Mouse (Mus musculus) fibroblast of lung, adult 2 months (primary cell): ENCODE results near the gene Csnk2a1.
"Not testable (repeated sequence)": the region's sequence is repeated elsewhere in the genome, so short reads cannot be mapped to it uniquely, and the experiment has no call there.

Experiments
- DNase-seq: peaks from one replicate; pipeline ENCODE4 v3.0.0-alpha.2; 2011; ENCODE audit warnings: low read depth

Gene Csnk2a1

DNA sequence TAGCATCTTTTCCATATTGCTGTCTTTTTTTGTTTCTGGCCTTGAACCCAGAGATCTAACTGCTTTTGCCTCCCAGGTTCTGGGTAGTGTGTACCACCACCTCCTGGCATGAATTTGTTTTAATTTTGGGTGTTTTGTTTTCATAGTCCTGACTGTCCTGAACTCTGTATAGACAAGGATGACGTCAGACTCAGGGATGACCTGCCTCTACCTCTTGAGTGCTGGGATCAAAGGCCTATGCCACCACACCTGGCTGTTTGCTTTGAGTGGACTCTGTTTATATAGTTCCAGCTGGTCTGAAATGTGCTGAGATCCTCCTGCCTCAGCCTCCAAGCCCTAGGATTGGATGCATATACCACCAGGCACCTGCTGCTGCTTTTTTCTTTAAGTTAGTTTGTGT lies 11.3 kb downstream of the Csnk2a1 start:
- no peak for DNase-seq

DNA sequence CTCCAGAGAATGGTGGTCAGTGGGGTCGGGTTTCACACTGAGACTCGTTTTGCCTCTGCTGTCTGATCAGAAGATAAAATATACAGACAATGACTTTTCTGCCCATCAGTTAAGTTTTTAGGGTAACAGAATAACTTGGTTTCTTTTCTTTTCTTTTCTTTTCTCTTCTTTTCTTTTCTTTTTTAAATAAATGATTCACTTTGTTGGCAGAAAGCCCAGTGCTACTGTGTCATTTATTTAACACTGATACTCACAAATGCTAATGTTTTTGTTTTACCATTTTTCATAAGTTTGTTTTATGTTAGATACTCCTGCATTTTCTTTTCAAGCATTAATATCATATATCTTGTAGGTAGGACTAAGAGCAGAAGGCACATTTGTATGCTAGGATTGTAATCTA lies 13.9 kb downstream of the Csnk2a1 start:
- no peak for DNase-seq

DNA sequence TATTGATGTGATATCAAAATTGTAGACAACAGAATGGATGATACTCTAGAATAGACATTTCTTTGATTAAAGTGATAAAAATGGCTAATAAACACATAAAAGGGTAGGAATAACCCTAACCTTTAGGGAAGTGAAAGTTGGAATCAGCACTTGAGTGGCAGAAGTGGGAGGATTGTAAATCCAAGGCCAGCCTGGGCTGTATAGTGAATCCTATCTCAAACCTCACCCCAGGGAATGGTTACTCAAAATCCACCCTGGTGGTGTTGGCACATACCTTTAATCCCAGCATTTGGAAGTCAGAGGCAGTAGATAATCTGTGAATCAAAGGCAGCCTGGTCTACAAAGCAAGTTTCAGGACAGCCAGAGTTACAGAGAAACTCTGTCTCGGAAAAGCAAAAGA lies 20.6 kb downstream of the Csnk2a1 start:
- DNase-seq = no peak

DNA sequence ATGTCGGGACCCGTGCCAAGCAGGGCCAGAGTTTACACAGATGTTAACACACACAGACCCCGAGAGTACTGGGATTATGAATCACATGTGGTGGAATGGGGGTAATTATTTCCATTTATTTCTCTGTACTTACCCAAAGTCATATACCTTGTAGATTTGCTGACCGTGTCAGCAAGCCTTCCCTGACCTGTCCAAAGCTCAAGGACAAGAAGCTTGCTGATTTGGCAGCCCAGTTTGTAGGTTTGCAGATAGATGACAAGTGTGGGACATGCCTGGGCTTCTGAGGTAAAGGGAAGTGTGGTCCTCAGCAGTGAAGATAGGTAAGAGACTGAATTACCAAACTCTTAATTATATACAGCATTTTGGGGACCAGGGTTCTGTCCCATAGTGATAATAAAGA lies 23.9 kb downstream of the Csnk2a1 start:
- no peak for DNase-seq

DNA sequence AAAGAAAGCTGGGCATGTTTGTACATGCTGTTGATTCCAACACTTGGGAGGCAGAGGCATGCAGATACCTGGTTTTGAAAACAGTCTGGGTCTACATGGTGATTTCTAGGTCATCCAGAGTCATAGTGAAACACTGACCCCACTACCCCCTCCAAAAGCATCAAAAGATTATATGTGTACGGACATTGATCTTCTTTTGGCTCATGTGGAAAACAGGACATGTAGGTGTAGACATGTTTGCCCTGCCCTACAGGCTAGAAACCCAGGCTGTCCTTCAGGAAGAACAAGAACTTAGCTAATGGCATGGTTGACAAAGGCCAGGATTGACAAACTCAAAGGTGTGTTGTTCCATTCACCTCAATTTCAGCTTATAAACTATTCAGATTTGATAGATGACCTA lies 33.1 kb downstream of the Csnk2a1 start:
- DNase-seq = no peak

DNA sequence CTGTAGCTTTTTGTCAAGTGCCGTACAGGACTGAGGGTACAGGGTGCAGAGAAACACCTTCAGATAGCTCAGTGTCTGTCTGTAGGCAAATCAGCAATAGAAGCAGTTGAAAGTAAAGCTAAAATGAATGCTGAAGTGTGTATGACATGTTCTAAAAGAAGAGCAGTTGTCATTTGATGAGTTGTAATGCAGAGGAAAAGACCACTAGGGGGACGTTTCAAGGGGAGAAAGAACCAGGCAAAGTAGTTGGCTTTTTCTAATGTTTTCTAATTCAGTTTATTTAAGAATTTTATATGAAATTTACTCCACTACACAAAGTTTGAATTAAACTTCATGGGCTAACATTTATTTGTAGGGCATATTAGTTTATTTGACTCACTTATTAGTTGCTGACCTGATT lies 47.0 kb downstream of the Csnk2a1 start:
- DNase-seq = no peak

DNA sequence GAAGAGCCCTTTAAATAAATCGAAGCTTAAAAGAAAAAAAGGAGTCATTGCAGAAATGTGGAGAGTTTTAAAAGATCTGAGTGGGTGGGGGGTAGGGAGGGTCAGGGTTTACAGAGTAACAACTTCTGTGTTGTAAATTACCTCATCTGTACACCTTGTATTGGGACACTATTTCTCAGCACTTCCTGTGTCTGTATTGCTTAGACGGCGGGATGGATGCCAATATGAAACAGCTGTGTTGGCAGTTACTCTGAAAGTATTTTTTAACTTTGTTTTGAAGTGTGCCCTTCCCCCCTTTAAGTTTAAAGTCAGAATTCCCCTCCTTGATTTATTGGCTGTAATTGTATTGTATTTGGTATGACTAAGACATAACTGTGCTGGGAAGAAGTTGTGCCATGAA lies 54.8 kb downstream of the Csnk2a1 start:
- DNase-seq = peak; percentile 12

DNA sequence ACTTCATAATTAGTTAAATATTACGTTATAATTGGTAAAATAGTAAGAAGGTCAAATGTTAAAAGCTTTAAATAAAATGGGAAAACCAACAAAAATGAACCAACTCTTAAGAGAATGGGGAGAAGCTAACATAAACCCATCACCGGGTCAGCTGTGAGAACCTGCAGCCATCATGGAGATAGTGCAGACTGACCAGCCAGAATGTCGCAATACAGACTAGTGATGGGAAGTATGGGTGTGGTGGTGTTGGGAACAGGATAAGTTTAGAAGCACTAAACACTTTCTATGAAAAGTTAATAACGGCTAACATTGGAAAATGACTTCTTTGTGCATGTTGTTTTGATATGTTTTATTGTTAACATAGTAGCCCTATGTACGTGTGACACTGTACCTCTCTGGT lies 60.9 kb downstream of the Csnk2a1 start:
- DNase-seq = no peak

DNA sequence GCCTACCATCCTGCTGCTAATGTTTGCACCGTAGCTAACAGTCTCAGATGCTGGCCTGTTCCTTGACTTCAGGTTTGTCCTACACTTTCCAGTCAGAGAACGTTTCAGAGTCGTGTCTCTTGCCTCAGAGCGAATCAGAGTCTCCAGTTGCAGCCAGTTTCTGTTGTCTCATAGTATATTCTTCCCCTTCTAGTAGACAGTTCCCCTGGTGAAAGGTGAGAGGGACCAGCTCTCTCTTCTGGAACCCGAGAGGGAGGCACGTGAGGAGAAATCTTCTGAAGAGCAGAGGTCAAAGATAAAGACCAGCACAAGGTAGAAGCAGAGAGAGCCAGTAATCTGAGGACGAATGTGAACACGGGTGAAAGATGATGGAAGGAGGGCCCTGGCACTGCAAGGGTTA lies 61.4 kb downstream of the Csnk2a1 start:
- no peak for DNase-seq

DNA sequence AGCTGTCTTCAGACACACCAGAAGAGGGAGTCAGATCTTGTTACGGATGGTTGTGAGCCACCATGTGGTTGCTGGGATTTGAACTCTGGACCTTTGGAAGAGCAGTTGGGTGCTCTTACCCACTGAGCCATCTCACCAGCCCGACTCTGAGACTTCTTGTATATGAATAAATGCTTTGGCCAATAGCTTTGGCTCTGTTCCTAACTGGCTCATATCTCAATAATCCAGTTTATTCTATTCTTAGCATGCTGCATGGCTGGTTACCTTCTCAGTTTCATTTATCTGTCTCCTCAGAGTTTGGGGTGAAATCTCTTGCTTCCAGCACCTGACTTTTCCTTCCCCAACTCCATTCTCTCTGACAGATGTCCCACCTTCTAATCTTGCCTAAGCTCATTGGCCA lies 63.0 kb downstream of the Csnk2a1 start:
- not testable (repeated sequence) for DNase-seq

DNA sequence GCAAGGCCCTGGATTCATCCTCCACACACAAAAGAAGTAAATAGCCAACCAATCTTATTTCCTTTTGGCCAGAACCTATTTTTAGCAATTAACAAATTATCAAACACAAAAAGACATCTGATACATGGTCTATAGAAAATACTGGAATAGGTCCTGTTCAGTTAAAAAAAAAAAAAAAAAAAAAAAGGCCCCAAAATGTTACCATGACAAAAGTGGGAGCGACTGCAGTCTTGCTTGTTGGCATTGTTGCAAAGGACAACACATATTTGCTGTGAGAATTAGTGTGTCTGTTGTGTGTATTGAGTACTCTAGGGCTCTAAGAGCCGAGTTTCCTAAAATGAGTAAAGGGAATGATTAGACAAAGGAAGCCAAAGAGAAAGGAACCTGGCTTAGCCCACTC lies 65.8 kb downstream of the Csnk2a1 start:
- no peak for DNase-seq

DNA sequence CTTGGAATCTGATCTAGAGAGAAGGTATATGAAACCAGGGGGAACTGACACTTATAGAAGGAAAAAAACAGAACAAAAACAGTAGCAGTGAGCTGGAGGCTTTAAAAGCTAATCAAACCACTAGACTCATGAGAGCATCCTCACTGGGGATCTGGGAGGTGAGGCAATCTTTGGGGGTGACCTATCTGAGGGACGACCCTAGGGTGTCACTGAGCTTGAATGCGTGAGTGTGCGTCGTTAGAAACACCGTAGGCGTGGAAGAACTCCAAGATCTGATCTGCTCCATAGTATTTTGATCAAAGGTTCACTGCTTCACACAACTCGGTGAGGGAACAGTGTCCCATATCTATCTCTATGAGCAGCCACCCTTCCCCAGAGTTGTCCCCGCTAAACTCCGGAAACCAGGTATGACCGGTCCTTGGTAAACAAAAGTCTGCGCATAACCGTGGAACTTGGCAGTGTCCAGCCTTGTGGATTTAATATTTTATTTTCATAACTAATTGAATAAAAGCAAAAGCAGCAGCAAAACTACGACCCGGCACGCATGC lies 66.6 kb downstream of the Csnk2a1 start:
- DNase-seq = no peak

DNA sequence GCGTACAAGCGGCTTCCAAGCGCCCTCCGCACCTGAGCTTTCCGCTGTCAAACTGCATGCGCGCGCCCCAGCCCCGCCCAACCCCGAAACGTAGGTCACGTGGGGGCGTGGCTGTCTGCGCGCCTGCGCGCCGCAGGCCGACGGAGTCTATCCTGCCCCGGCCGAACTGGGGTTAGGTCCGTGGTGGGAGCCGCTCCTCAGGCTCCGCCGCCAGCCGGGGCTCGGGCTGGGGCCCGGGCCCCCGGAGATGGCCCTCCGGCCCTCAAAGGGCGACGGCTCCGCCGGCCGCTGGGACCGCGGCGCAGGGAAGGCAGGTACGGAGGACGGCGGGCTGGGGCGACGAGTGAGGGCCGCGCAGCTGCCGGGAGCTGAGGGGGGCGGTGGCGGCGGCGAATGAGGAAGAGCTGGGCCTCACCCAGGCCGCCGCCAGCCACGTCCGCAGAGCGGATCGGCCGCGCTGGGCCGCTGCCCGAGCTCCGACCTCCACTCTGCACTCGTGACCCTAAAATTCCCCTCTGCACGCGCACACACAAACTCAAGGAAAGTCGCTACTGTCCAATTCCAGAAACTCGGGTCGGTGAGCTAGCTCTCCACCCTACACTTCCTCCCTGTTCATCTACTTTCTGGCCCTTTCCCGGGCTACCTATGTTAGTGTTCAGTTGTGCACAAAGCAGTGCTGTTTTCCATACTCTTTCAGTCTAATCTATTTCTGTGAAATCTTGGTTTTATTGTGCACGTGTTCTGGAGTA lies 67.3 kb downstream of the Csnk2a1 start, which contains the start of gene Tbc1d20:
TSS of gene Tbc1d20 (plus strand) at position 102 of the 749 bp plus-strand sequence.
- DNase-seq = peak; percentile 63

DNA sequence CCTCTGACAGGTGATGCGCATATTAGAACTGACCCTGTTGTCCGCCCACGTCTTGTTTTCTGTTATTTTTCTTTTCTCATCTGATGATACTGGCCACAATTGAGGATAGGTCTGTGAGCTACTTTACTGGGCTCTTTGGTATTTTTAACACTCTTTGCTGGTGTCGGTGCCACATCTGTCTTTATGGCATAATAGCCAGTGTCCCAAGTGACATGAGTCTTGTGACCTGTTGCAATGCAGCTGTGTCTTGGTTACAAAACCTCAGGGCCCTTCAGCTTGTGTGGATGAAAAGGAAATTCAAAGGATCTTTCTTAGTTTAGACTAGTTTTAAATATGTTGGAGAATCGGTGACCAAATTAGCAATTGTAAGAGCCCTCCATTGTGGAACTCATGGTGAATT lies 67.9 kb downstream of the Csnk2a1 start:
- DNase-seq = no peak

DNA sequence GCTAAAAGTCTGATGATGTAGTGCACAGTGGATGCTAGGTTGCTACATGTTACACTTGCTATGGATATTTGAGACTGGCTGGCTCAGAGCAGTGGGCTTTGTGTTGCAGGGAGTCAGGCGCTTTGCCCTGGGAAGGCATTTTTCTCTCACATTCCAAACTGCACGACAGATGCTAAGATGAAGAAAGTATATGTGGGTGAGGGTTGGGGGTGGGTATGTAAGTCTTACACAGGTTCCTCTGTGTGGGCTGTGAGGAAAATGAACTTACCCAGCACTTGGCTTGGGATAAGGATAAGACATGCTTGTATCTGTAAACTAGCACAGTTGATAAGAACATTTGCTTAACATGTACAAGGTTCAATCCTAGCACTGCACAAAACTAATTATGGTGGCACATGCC lies 76.2 kb downstream of the Csnk2a1 start:
- DNase-seq = no peak

DNA sequence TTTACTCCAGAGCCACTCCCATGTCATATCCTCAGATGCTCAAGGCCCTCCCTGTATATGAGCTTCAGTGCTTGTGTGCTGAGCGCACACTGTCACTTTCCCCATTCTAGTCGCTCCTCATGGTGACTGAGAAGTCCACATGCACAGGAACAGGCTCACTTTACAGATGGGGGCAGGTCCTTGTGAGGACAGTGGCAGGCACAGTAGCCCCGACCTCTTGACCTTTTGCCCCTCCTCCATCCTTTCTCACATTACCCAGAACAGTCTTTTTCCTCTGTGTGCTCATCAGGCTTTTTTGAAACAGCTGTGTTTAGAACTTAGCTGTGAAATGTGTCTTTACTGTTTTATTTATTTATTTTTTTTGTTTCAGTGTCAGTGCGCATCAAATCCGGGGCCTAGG lies 77.1 kb downstream of the Csnk2a1 start:
- DNase-seq = no peak

DNA sequence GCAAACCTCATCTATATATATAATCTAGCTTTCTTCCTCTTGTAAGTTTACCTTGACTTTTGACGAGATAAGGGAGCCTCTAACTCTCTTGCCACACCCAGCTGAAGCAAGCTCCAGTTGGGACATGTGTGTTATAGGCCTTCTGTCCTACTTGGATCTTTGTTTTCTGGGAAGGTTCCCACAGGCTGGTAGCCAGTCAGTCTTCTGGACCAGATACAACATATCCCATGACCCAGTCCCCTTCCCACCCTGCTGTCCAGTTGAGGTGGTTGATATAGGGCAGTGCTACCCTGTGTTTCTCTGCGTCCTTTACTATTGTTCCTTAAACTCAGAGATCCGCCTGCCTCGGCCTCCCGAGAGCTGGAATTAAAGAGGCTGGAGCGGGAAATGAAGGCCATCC lies 78.8 kb downstream of the Csnk2a1 start:
- no peak for DNase-seq

DNA sequence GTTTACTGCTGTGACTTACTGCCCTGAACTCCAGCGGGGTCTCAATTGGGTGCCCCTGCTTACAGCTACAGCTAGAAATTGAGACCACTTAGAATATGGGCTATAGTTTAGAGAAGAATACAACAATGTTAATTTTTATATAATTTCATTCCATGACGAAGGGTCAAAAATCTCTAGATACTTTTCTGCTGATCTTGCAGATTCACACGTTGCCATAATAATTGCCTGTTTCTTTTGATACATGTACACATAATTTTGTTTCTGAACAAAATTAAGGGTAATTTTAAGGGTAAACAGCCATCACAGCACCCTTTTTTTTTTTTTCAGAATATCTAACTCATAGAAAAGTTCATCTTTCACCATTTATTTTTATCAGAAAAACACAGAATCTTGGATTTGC lies 80.5 kb downstream of the Csnk2a1 start:
- no peak for DNase-seq

DNA sequence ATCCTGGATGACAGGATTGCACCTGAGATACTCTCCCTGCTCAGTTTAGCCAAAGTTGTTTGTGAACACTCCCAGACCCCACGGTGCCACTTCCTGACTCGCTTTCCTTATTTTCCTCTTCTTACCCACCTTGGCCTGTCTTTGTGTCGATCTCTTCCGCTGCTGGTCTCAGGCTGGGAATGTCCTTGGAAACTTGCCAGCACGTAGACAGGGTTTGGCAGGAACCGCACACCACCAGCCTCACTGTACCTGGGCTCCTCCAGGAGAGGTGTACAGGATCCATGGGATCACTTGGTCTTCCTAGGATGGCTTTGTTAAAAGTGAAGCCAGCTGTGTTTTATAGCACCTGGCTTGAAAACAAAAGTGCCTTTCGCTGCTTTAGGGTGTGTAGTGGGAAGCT lies 86.4 kb downstream of the Csnk2a1 start:
- DNase-seq = no peak

DNA sequence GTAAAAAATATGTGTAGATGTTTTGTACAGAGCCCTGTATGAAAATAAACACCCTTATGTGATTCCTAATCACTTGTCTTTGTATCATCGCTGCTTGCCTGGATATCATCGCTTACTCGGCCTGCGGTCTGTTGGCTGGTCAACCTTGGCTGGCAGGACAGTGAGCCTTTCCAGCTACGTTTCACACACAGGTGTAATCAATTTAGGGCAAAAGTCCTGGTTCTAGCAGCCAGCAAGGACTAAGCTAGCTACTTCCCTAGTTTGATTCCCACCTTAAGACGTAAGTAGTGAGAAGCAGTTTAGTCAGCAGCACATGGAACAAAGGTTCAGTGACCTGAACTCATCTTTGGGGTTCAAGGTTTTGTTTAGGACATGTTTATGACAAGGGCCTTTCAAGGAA lies 87.3 kb downstream of the Csnk2a1 start:
- DNase-seq = no peak

DNA sequence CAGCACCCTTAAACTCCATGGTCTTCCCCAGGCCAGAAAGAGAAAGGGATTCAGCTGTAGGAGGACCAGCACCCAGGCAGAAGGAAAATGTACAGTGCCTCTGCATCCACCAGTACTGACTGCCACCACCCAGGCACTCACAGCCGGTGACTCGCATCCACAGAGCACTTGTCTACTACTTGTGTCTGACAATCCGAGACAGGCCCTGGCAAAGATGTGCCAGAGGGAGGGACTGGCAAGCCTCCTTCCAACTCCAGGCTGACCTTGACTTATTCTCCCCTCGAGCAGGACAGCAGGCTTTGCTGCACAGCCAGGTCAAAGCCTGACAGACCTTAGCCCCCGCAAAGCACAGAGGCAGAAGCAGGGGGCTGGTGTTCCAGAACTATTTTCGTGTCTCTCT lies 90.4 kb downstream of the Csnk2a1 start:
- DNase-seq = no peak

DNA sequence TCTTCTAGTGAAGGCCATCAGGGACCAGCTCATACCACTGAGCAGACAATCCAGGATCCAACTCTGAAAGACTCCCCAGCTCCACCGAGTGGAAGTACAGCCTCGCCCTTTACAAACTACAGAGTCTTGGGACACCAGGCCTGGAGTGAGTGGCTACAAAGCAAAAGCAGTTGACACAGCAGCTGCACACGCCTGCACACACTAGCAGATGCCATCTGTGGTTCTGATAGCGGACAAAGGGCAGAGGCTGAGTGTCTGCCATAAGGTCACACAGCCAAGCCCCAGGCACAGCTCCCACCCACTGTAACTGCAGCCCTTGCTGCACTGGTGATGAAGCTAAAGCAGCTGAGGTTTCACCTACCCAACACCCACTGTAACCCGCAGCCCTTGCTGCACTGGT lies 94.9 kb downstream of the Csnk2a1 start:
- DNase-seq = no peak

DNA sequence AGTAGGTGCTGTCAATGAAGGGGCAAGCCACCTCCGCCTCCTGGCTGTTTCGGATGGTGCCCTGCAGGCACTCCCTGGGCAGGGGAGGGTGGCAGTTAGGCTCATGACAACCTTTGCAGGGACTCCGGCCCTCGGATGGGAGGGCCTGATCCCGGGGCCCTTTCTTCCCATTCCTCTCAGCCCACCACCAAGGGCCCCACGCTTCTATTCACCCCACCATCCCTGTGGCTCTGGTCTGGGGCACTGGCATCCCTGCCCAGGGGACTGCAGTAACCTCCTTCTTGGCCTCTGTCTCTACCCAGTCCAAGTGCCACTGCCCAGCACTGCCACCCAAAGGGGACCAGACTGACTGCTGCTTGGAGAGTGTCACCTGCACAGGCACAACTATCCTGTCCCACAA lies 95.6 kb downstream of the Csnk2a1 start:
- no peak for DNase-seq

DNA sequence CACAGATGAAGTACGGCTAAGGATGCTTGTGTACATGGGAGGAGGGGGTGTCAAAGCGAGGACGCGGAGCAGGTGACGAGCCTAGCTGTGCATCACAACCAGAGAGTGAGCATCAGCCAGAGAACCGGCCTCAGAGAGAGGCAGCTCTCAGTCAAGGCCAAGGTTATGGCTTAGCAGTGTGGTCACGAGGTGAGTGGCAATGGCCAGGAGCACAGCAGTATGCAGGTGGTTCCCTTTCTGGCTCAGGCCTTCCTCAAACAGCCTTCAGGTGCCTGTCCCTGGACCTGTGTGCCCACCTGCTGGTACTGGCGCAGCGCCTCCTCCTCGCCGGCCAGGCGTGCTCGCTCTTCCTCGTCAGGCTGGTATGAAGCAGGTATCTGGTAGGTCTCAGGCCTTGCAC lies 97.3 kb downstream of the Csnk2a1 start:
- DNase-seq = no peak
